Mouse (Mus musculus) liver, adult 2 months (tissue): ENCODE data around the gene Zfp503. TPM values are rescaled to one million over a fixed set of nuclear protein-coding genes. Genes with fewer than 3 reads are reported as not detected.

Experiments used
- DNase-seq: peaks from one replicate; pipeline ENCODE4 v3.0.0-alpha.2; 2011; ENCODE audit warnings: low read depth, low spot score; ENCODE audit errors: extremely low read depth
- H3K27ac ChIP-seq: fragments of 200-500 bp; replicated peaks from 2 replicates; pipeline ENCODE4 v1.5.1; 2012; ENCODE audit warnings: low read depth, mild to moderate bottlenecking, control low read depth, inconsistent platforms, low read length; ENCODE audit not compliant: insufficient read depth
- H3K27me3 ChIP-seq: fragments of 200-500 bp; 2 replicates; pipeline ENCODE4 v1.6.1; 2012; ENCODE audit warnings: mild to moderate bottlenecking, moderate library complexity, low read length, inconsistent platforms; ENCODE audit not compliant: control insufficient read depth, insufficient read depth
- H3K36me3 ChIP-seq: fragments of 200-500 bp; 2 replicates; pipeline ENCODE4 v1.6.1; 2012; ENCODE audit warnings: low read length, inconsistent platforms; ENCODE audit not compliant: control insufficient read depth, insufficient read depth
- H3K4me1 ChIP-seq: fragments of 200-500 bp; 2 replicates; pipeline ENCODE4 v1.6.1; 2011; ENCODE audit warnings: low read length; ENCODE audit not compliant: control insufficient read depth, insufficient read depth
- H3K4me3 ChIP-seq: fragments of 200-500 bp; 2 replicates; pipeline ENCODE4 v1.5.1; 2011; ENCODE audit warnings: low read depth, mild to moderate bottlenecking, control low read depth, low read length, moderate library complexity; ENCODE audit not compliant: insufficient read depth
- H3K79me2 ChIP-seq: fragments of 200-500 bp; 2 replicates; pipeline ENCODE4 v1.6.1; 2012; ENCODE audit warnings: inconsistent platforms, mild to moderate bottlenecking, low read length, moderate library complexity; ENCODE audit not compliant: control insufficient read depth, insufficient read depth
- H3K9ac ChIP-seq: fragments of 200-500 bp; 2 replicates; pipeline ENCODE4 v1.6.1; 2012; ENCODE audit warnings: low read depth, mild to moderate bottlenecking, control low read depth, inconsistent platforms, low read length
- CTCF ChIP-seq: fragments of 200-500 bp; IDR thresholded peaks from 2 replicates; pipeline ENCODE4 v1.5.1; 2011; ENCODE audit warnings: low read depth, low read length, control low read depth
- POLR2A ChIP-seq: fragments of 200-500 bp; IDR thresholded peaks from 2 replicates; pipeline ENCODE4 v1.6.1; 2011; ENCODE audit warnings: low read length, control low read depth; ENCODE audit not compliant: insufficient read depth; ENCODE audit errors: extremely low read depth
- WGBS: fragments of 180-500 bp; shearing (Covaris S2); methylation state at CpG from one replicate; pipeline ENCODE4 v1.1.7; 2018; 5-methylcytosine and 5-hydroxymethylcytosine counted together
- polyA plus RNA-seq: library from polyadenylated mRNA; depleted of rRNA; stranded (reverse); fragments of >200 nt; gene quantifications from 2 replicates; pipeline ENCODE4 v1.2.3, GENCODE M21; 2012
- total RNA-seq: library from RNA; depleted of rRNA; stranded (reverse); fragments of >200 nt; gene quantifications from 2 replicates; pipeline ENCODE4 v1.2.3, GENCODE M21; 2014

Gene Zfp503
- total and polyA plus RNA-seq, 2 experiments, result 0.37 to 1.7 TPM

DNA sequence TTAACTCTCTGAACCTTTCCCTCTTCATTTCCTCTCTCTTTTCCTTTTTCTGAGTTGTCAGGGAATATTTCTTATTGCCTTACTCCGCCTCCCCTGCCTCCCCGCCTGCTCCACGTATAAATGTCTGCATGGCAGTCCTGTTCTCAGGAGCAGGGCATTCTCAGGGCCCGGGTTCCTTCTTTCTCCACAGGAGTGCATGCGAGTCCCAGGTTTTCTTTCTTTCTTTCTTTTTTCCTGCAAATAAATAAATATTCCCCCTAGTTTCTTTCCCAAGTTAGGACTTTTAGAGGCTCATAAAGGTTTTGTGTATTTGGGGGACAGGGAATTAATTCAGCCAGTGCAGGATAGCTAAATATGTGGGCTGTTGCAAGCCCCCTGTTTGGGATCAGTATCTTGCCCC is 2.5 kb upstream of the Zfp503 start:
- 43% methylated on average over 5 of the region's 5 CpGs for WGBS
- no peaks in the 10 kb centered on the region for H3K79me2 ChIP-seq
- H3K4me3 ChIP-seq, result no peak overlapping the region
- no peak for DNase-seq
- TF ChIP-seq POLR2A (no peak), CTCF (no peak)
- 0 out of 2 replicates have a peak, but pooled peaks cover 4% of the 10 kb centered on the region for H3K4me1 ChIP-seq
- H3K27ac ChIP-seq, result no peak overlapping the region
- peaks cover 18% of the 10 kb centered on the region for H3K27me3 ChIP-seq
- H3K36me3 ChIP-seq, result no peaks in the 10 kb centered on the region
- no peak overlapping the region for H3K9ac ChIP-seq

DNA sequence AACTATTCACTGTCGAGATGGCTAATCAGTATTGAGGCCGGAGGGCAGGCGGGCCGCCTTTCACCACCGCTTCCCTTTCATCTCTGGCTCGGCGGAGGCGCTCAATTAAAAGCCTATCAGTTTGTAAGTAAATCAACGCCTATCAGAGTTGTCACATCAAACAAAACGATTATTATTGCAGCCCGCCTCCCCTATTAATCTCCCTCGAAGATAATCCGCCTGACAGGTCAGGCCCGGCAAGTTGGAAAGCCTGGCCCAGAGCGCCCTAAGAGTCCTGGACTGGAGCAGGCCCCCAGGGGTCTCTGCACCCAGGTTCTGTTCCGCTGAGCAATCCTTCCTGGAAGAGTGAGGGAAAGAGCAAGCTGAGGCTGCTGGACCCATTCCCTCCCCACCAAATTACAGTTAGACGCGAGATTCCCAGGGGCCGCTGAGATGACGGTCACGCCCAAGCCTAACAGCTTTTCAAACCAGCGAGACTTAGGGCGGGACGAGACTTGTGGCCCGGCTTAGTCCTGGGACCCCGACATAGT is 1.9 kb upstream of the Zfp503 start:
- H3K4me3 ChIP-seq, result peak overlapping the region; percentile 33
- 0 out of 2 replicates have a peak, but pooled peaks cover 4% of the 10 kb centered on the region for H3K4me1 ChIP-seq
- no peak for DNase-seq
- no peaks in the 10 kb centered on the region for H3K79me2 ChIP-seq
- peaks cover 18% of the 10 kb centered on the region for H3K27me3 ChIP-seq
- no peaks in the 10 kb centered on the region for H3K36me3 ChIP-seq
- 20% methylated on average over 26 of the region's 26 CpGs for WGBS
- H3K9ac ChIP-seq, result peak overlapping the region; percentile 42; the same call in 1 of the 2 replicates
- TF ChIP-seq CTCF, result no peak
- TF ChIP-seq POLR2A, result no peak
- H3K27ac ChIP-seq, result no peak overlapping the region

DNA sequence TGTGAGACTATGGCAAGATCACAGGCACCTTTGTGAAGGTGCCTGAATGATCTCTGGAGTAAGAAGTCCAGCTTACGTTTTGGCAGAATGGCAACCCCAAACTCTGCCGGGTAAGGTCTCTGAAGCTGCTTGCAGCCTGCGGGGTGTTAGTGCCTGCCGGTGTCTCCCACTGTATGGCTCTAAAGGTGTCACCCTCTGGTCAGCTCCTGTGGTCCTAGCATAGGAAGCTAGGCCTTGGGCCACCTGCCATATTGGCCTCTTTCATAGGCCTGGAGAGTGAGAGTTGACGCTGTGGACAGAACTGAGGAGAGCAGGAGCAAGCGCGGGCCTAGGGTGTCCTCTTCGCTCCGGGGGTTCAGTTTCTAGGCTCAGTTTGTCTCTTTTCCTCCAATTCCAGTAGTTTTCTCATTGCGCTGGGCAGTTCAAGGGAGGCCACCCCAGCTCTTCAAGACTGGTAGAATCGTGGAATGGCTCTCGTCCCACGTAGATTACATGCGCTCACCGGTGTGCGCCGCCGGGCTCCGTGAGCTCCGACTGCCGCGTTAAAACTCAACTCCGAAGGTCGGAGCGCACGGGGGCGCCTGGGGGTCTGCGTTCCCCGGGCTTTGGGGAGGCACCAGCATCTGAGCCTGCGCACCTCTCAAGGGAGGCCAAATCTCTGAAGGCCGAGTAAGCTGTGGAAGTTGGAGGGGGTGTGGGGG is 1.1 kb upstream of the Zfp503 start:
- Histone ChIP-seq H3K4me3 (peak overlapping the region; percentile 39), H3K27me3 (peaks cover 21% of the 10 kb centered on the region), H3K79me2 (no peaks in the 10 kb centered on the region), H3K27ac (0 out of 2 replicates have a peak overlapping the region, but pooled peaks have one; percentile 16), H3K36me3 (no peaks in the 10 kb centered on the region), H3K9ac (peak overlapping the region; percentile 40), H3K4me1 (0 out of 2 replicates have a peak, but pooled peaks cover 4% of the 10 kb centered on the region)
- WGBS, result 18% methylated on average over 31 of the region's 31 CpGs
- no peak for DNase-seq
- TF ChIP-seq POLR2A (no peak), CTCF (no peak)

DNA sequence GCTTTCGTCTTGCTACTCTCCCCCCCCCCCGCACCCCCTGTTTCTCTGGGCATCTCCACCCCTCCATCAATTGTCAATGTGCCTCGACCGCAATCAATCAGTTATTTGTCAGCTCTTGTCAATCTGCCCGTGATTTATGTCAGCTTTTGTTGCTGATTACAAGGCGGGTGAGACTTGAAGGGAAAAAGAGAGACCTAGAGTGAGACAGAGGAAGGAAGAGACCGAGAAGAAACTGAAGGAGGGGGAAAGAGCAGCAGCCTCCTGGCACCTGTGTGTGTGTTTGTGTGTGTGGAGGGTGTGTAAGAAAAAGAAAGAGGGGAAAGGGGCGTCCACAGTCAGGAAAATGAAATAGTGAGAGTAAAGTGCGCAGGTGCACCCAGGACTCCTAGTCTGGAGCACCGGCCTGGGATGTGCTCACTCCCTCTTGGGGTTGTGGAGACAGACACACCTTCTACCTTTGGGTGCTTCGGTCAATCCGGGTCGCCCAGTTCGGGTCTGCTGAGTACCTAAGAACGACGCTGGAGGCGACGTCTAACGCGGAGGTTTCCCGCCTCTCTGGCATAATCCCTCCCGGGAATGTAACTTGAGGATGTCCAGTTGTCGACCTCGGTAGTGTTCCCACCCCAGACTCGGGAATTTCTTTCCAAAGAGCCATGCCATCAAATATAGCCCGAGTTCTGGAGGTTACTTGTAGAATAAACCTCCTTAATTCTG is 667 bp downstream of the Zfp503 start:
- Histone ChIP-seq H3K4me1 (0 out of 2 replicates have a peak, but pooled peaks cover 1% of the 10 kb centered on the region), H3K27me3 (peaks cover 29% of the 10 kb centered on the region), H3K79me2 (no peaks in the 10 kb centered on the region), H3K4me3 (peak overlapping the region; percentile 36), H3K36me3 (no peaks in the 10 kb centered on the region), H3K9ac (peak overlapping the region; percentile 50), H3K27ac (peak overlapping the region; percentile 44)
- DNase-seq, result no peak
- 1% methylated on average over 26 of the region's 26 CpGs for WGBS
- TF ChIP-seq CTCF, result no peak
- TF ChIP-seq POLR2A, result no peak

DNA sequence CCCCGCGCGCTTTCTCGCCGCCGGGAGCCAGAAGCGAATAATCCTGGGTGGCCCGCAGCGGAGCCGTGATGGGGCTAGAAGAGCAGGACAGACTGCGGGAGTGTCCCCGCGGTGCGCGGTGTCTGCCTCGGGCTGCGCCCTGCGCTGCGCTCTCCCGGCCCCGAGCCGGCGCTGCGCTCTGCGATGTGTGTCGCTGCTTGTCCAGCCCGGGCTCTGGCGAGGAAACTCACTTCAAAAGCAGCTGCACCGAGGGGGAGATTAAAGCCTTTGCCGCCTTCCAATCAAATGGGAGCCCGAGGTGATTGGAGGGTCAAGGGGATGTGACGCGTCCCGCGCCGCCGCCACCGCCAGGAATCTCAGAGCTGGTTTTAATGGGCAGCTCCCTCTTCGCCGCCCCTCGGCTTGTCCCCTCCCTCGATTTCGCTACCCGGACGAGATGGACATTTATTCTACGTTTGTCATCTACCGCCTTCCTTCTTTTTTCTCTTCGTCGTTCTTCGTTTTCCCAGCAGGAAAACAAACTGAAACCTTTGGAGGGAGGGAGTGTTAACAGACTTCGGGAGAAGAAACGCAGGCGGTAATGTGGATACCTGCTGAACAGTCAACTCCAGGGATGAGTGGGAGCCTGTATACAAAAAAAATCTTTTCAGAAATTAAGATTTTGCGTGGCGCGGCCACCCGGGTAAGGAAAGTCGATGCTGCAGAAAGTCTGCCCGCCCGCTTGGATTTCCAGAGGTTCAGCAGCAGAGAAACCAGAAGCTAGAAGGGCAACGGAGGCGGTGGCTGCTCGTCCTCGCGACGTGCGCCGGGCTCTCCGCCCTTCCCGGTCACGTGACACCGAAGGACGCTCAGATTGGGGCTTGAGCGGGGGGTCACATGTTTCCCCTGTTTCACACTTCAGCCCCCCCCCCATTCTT is 1.5 kb downstream of the Zfp503 start:
- Histone ChIP-seq H3K79me2 (no peaks in the 10 kb centered on the region), H3K36me3 (no peaks in the 10 kb centered on the region), H3K27ac (peak overlapping the region; percentile 78), H3K9ac (peak overlapping the region; percentile 89), H3K4me1 (no peaks in the 10 kb centered on the region), H3K27me3 (peaks cover 29% of the 10 kb centered on the region), H3K4me3 (peak overlapping the region; percentile 91)
- no peak for TF ChIP-seq CTCF
- peak; percentile 78 for TF ChIP-seq POLR2A
- peak; percentile 45 for DNase-seq
- WGBS, result under 1% methylated on average over 74 of the region's 74 CpGs
